Mouse (Mus musculus) E14TG2a.4 (cell line): ENCODE measurements around the gene Cdkn3.

Experiments used
- CTCF ChIP-seq: conservative IDR thresholded peaks from 2 replicates; pipeline ENCODE4 v1.5.1; 2014; ENCODE audit warnings: low read length
- NANOG ChIP-seq: IDR thresholded peaks from 2 replicates; pipeline ENCODE4 v1.6.1; 2014; ENCODE audit warnings: borderline replicate concordance, low read length, mixed read lengths
- POU5F1 ChIP-seq: IDR thresholded peaks from 2 replicates; pipeline ENCODE4 v1.6.1; 2014; ENCODE audit warnings: low read length, borderline replicate concordance

DNA sequence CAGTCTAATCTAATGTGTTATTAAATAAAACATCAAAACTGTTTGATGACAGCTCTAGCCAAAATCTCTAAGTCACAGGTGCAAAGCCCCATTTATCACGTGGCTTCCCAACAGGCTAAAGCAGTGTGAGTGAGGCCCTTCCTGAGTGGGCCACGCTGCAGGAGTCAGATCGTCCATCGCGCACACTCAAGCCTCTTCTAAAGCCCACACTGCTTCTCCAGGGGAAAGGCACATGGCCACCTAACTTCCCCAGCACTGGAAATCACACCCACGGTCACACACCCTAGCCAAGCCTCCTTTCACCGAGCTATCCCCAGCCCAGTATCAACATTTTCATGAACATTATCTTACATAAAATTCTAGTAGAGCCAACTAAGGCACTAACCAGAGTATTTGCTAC is 20.7 kb downstream of the Cdkn3 start:
- no peak for TF ChIP-seq CTCF
- TF ChIP-seq POU5F1 = no peak
- TF ChIP-seq NANOG = no peak
